Mouse (Mus musculus) kidney, adult 2 months (tissue): ENCODE measurements around the gene Abca3. TPM values are rescaled to one million over a fixed set of nuclear protein-coding genes. Genes with fewer than 3 reads are reported as not detected.

Source experiments
- DNase-seq: peaks from one replicate; pipeline ENCODE4 v3.0.0; 2021
- H3K27ac ChIP-seq: fragments of 200-500 bp; 2 replicates; pipeline ENCODE4 v1.5.1; 2012; ENCODE audit warnings: low read depth, low read length, control low read depth, inconsistent platforms; ENCODE audit not compliant: insufficient read depth
- H3K27me3 ChIP-seq: fragments of 200-500 bp; replicated peaks from 2 replicates; pipeline ENCODE4 v1.6.1; 2012; ENCODE audit warnings: mild to moderate bottlenecking, moderate library complexity, low read length, inconsistent platforms; ENCODE audit not compliant: control insufficient read depth, insufficient read depth
- H3K36me3 ChIP-seq: fragments of 200-500 bp; 2 replicates; pipeline ENCODE4 v1.6.1; 2012; ENCODE audit warnings: mild to moderate bottlenecking, moderate library complexity, low read length, inconsistent platforms; ENCODE audit not compliant: control insufficient read depth, insufficient read depth
- H3K4me1 ChIP-seq: fragments of 200-500 bp; 2 replicates; pipeline ENCODE4 v1.6.1; 2011; ENCODE audit warnings: low read length; ENCODE audit not compliant: control insufficient read depth, insufficient read depth
- H3K4me3 ChIP-seq: fragments of 200-500 bp; 2 replicates; pipeline ENCODE4 v1.5.1; 2011; ENCODE audit warnings: mild to moderate bottlenecking, low read depth, low read length, control low read depth; ENCODE audit not compliant: insufficient read depth
- CTCF ChIP-seq: fragments of 200-500 bp; conservative IDR thresholded peaks from 2 replicates; pipeline ENCODE4 v1.5.1; 2011; ENCODE audit warnings: low read depth, mild to moderate bottlenecking, control low read depth, low read length, moderate library complexity, mixed read lengths; ENCODE audit not compliant: insufficient read depth, insufficient read length
- POLR2A ChIP-seq: fragments of 200-500 bp; IDR thresholded peaks from one replicate; pipeline ENCODE4 v1.6.1; 2011; ENCODE audit warnings: low read depth, low read length, control low read depth
- WGBS: fragments of 180-500 bp; shearing (Covaris S2); methylation state at CpG from one replicate; pipeline ENCODE4 v1.1.7; 2018; 5-methylcytosine and 5-hydroxymethylcytosine counted together
- polyA plus RNA-seq: library from polyadenylated mRNA; depleted of rRNA; stranded (reverse); fragments of >200 nt; gene quantifications from 2 replicates; pipeline ENCODE4 v1.2.3, GENCODE M21; 2012; rRNA removed

The Abca3 gene
- 214 and 230 TPM in 2 replicates for polyA plus RNA-seq

DNA sequence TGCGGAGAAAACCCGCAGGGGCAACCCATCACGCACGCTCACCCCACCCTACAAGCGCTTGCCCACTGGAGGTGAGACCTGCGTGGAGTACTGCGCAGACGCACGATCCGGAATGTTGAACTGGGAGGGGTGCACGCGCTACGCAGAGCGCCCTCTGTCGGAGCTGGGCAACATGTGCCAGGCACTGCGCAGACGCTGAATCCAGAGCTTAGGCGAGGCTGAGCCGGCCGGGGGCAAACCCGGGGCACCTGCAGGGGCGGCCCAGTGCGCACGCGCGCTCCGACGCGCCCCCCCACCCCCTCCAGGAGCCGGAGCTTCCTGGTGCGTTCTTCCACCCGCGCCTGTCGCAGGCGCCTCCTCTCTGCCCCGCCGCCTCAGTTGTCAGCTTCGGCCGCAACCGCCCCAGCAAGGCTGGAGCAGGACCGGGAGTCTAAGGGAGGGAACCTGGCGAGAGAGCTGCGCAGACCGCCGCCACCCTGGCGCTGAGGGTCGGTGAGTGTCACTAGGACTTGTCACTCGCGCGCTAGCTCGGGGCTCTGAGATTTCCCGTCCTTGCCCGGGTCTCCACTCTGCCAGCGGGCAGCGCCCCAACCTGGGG lies at the start of gene Abca3:
Gene Abca3 (plus strand): TSS at position 191 of the 598 bp plus-strand sequence.
- TF ChIP-seq CTCF, result peak; percentile 97; the same call in 1 of the 2 replicates
- TF ChIP-seq POLR2A, result peak; percentile 20
- WGBS, result under 1% methylated on average over 55 of the region's 55 CpGs
- Histone ChIP-seq H3K4me3 (peak within 1 kb of the TSS; percentile 88), H3K27me3 (no peaks in the 10 kb centered on the region), H3K27ac (peak within 1 kb of the TSS; percentile 94), H3K4me1 (peaks cover 33% of the 10 kb centered on the region), H3K36me3 (no peaks in the 10 kb centered on the region)
- DNase-seq, result peak; percentile 98

GRCm38 (mm10) chr17:24307500-24307899 lies 44.2 kb upstream of the Abca3 start:
- no peaks in the 10 kb centered on the region for H3K27me3 ChIP-seq
- no peaks in the 10 kb centered on the region for H3K4me1 ChIP-seq
- no peak overlapping the region for H3K4me3 ChIP-seq
- WGBS, result 35% methylated on average over 4 of the region's 4 CpGs
- TF ChIP-seq CTCF, result peak; percentile 83
- no peak for TF ChIP-seq POLR2A
- no peaks in the 10 kb centered on the region for H3K36me3 ChIP-seq
- DNase-seq, result peak; percentile 43
- H3K27ac ChIP-seq, result no peak overlapping the region

DNA sequence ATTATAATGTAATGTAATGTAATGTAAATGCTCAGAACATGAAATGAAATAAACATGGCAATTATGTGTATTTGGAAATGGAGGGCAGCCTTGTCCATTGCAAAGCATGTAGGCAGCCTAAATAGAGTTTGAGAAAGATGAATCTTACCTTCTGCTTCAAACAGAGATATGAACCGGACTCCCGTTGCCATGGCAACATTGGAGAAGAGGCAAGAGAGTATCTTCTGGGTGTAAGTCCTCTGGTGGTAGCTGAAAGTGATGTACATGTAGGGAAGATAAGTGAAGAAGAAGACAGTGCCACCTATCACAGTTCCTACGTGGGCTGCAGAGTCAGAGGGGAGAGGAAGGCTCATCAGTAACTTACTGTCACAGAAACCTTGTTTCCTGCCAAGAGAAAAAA lies 30.9 kb upstream of the Abca3 start:
- Histone ChIP-seq H3K4me3 (no peak overlapping the region), H3K36me3 (no peaks in the 10 kb centered on the region), H3K4me1 (no peaks in the 10 kb centered on the region), H3K27me3 (no peaks in the 10 kb centered on the region), H3K27ac (no peak overlapping the region)
- DNase-seq, result no peak
- TF ChIP-seq CTCF (no peak), POLR2A (no peak)
- WGBS, result 91% methylated on average over 3 of the region's 3 CpGs

- Histone ChIP-seq H3K4me3 (no peak overlapping the region), H3K4me1 (no peaks in the 10 kb centered on the region), H3K27ac (no peak overlapping the region), H3K27me3 (no peaks in the 10 kb centered on the region), H3K36me3 (no peaks in the 10 kb centered on the region)
- WGBS, result 84% methylated on average over 10 of the region's 10 CpGs
- no peak for DNase-seq
- TF ChIP-seq CTCF, result no peak
Observed at GRCm38 (mm10) chr17:24325051-24325450, 26.7 kb upstream of the Abca3 start.

- TF ChIP-seq CTCF (no peak), POLR2A (no peak)
- Histone ChIP-seq H3K27ac (no peak overlapping the region), H3K36me3 (no peaks in the 10 kb centered on the region), H3K27me3 (no peaks in the 10 kb centered on the region), H3K4me1 (no peaks in the 10 kb centered on the region), H3K4me3 (no peak overlapping the region)
- no peak for DNase-seq
- 82% methylated on average over 7 of the region's 7 CpGs for WGBS
Observed at GRCm38 (mm10) chr17:24327656-24328055, 24.1 kb upstream of the Abca3 start.

- no peak for DNase-seq
- no peak for TF ChIP-seq CTCF
- 66% methylated on average over 8 of the region's 8 CpGs for WGBS
Observed at GRCm38 (mm10) chr17:24344672-24345071, 7.1 kb upstream of the Abca3 start.

DNA sequence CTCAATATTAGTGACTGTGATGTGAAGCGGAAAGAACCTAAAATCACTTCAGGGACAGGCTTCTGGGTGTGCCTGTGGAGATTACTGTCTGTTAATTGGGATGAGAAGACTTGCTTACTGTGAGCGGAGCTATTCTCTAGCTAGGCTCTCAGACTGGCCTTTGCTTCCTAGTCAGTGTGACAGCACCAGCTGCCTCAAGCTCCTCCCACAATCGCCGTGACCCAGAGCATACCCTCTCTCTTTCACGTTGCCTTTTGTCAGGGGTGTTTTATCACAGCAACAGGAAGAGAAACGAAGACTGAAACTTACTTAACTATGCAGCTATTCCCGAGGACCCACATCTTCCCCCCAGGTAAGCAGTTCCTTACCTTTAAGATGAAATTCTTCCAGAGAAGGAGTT lies 4.9 kb upstream of the Abca3 start:
- no peaks in the 10 kb centered on the region for H3K4me1 ChIP-seq
- no peaks in the 10 kb centered on the region for H3K27me3 ChIP-seq
- DNase-seq, result no peak
- H3K4me3 ChIP-seq, result no peak overlapping the region
- H3K36me3 ChIP-seq, result no peaks in the 10 kb centered on the region
- 57% methylated on average over 7 of the region's 7 CpGs for WGBS
- no peak for TF ChIP-seq CTCF
- TF ChIP-seq POLR2A, result no peak
- no peak overlapping the region for H3K27ac ChIP-seq

More at GRCm38 (mm10) chr17:24344672-24345071, 7.1 kb upstream of the Abca3 start:
- H3K36me3 ChIP-seq, result no peaks in the 10 kb centered on the region
- no peak overlapping the region for H3K27ac ChIP-seq
- H3K27me3 ChIP-seq, result no peaks in the 10 kb centered on the region
- no peak overlapping the region for H3K4me3 ChIP-seq
- H3K4me1 ChIP-seq, result no peaks in the 10 kb centered on the region
